Mouse (Mus musculus) thymus, adult 2 months (tissue): ENCODE measurements at regions not wholly inside any gene's neighbourhood (a gene's known extent, or its start where the extent isn't known, plus 50 kb on each side); places are given as distances from the start of the nearest gene placed in this dataset.
A peak's percentile ranks its signal among the peaks of the same experiment; 100 is the strongest.

Experiments used
- DNase-seq: peaks from one replicate; pipeline ENCODE4 v3.0.0; 2021
- H3K27ac ChIP-seq: fragments of 200-500 bp; 2 replicates; pipeline ENCODE4 v1.5.1; 2012; ENCODE audit warnings: low read length, control low read depth; ENCODE audit not compliant: control insufficient read depth, insufficient read depth
- H3K27me3 ChIP-seq: fragments of 200-500 bp; 2 replicates; pipeline ENCODE4 v1.6.1; 2012; ENCODE audit warnings: mild to moderate bottlenecking, low read length, moderate library complexity, mixed read lengths; ENCODE audit not compliant: control insufficient read depth, insufficient read depth
- H3K36me3 ChIP-seq: fragments of 200-500 bp; 2 replicates; pipeline ENCODE4 v1.6.1; 2012; ENCODE audit warnings: mild to moderate bottlenecking, low read length, moderate library complexity; ENCODE audit not compliant: control insufficient read depth, insufficient read depth
- H3K4me1 ChIP-seq: fragments of 200-500 bp; replicated peaks from 2 replicates; pipeline ENCODE4 v1.6.1; 2012; ENCODE audit warnings: low read length; ENCODE audit not compliant: control insufficient read depth, insufficient read depth
- H3K4me3 ChIP-seq: fragments of 200-500 bp; 2 replicates; pipeline ENCODE4 v1.5.1; 2012; ENCODE audit warnings: mild to moderate bottlenecking, low read length, control low read depth, moderate library complexity; ENCODE audit not compliant: control insufficient read depth, insufficient read depth
- CTCF ChIP-seq: fragments of 200-500 bp; IDR thresholded peaks from 2 replicates; pipeline ENCODE4 v1.5.1; 2012; ENCODE audit warnings: mild to moderate bottlenecking, control low read depth, low read length, moderate library complexity, borderline replicate concordance; ENCODE audit not compliant: control insufficient read depth, poor library complexity, insufficient read depth; ENCODE audit errors: extremely low read depth
- POLR2A ChIP-seq: fragments of 200-500 bp; IDR thresholded peaks from 2 replicates; pipeline ENCODE4 v1.6.1; 2012; ENCODE audit warnings: mild to moderate bottlenecking, low read length, control low read depth, moderate library complexity; ENCODE audit not compliant: control insufficient read depth, poor library complexity, insufficient read depth; ENCODE audit errors: extremely low read depth
- WGBS: fragments of 180-500 bp; shearing (Covaris S2); methylation state at CpG from one replicate; pipeline ENCODE4 v1.1.7; 2018; 5-methylcytosine and 5-hydroxymethylcytosine counted together

DNA sequence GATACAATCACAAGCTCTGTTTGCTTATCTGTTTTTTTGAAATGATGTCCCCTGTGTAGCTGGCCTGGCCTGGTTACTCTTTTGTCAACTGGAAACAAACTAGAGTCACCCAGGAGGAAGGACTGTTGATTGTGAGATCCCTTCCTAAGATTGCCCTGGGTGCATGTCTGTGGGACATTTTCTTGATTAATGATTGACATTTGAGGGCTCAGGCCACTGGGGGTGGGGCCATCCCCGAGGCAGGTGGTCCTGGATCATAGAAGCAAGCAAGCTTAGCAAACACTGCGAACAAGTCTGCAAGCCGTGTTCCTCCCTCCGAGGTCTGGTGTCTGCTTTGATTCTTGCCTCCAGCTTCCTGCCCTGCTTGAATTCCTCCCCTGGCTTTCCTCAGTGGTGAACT is 84.4 kb upstream of the Eomes start:
- Histone ChIP-seq H3K4me1 (peaks cover 49% of the 10 kb centered on the region), H3K4me3 (no peak overlapping the region), H3K27me3 (no peaks in the 10 kb centered on the region), H3K36me3 (no peaks in the 10 kb centered on the region), H3K27ac (no peak overlapping the region)
- DNase-seq = no peak
- no peak for TF ChIP-seq POLR2A
- no peak for TF ChIP-seq CTCF
- 19% methylated on average over 4 of the region's 4 CpGs for WGBS

DNA sequence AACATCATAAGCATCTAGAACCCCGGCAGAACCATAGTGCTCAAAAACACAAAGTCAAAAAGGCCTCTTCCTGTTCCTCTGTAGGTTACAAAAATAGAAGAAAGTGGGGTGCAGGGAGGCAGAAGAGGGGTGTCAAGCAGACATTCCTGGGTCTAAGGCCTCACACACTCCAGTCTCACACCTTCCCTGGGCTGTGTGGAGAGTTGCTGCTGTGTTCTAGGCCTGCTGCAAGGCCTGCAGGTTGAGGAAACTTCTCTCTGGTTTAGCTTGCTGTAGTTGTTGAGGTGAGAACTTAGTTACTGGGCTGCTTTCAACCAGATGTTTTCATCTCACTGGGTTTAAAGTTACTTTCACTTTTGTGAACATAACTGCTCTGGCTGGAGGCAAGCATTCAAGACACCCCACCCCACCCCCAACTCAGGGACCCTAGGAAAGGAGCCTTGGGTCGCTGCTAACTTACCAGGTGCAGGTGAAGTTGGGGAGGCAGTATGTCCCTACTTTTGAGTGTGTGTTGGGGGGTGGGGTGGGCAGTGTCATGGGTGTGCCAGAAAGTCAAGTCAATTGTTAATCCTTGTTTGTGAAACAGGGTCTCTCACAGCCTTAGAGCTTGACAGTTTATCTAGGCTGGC is 81.5 kb upstream of the Eomes start:
- WGBS = 7% methylated on average over 2 of the region's 2 CpGs
- peak; percentile 75 for DNase-seq
- Histone ChIP-seq H3K27ac (peak overlapping the region; percentile 98), H3K4me3 (peak overlapping the region; percentile 5; the same call in 1 of the 2 replicates), H3K4me1 (peaks cover 54% of the 10 kb centered on the region), H3K27me3 (no peaks in the 10 kb centered on the region), H3K36me3 (no peaks in the 10 kb centered on the region)
- no peak for TF ChIP-seq CTCF
- no peak for TF ChIP-seq POLR2A

GRCm38 (mm10) chr9:118400520-118400919 is 77.5 kb upstream of the Eomes start:
- peak; percentile 32 for DNase-seq
- TF ChIP-seq POLR2A (no peak), CTCF (no peak)
- Histone ChIP-seq H3K4me3 (no peak overlapping the region), H3K27me3 (no peaks in the 10 kb centered on the region), H3K36me3 (no peaks in the 10 kb centered on the region), H3K4me1 (peaks cover 54% of the 10 kb centered on the region), H3K27ac (peak overlapping the region; percentile 57)
- 11% methylated on average over 3 of the region's 3 CpGs for WGBS

DNA sequence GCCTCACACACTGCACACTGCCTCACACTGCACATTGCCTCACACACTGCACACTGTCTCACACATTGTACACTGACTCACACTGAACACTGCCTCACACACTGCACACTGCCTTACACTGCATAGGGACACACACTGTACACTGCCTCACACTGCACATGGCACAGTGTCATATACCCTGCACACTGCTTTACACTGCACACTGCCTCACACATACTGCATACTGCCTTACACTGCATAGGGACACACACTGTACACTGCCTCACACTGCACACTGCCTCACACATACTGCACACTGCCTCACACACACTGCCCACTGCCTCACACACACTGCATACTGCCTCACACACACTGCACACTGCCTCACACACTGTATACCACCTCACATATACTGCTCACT is 76.8 kb upstream of the Eomes start:
- H3K36me3 ChIP-seq = no peaks in the 10 kb centered on the region
- H3K4me1 ChIP-seq = peaks cover 52% of the 10 kb centered on the region
- H3K27ac ChIP-seq = peak overlapping the region; percentile 57; the same call in 1 of the 2 replicates
- TF ChIP-seq CTCF = no peak
- no peak for TF ChIP-seq POLR2A
- no peak for DNase-seq
- no peak overlapping the region for H3K4me3 ChIP-seq
- no peaks in the 10 kb centered on the region for H3K27me3 ChIP-seq

DNA sequence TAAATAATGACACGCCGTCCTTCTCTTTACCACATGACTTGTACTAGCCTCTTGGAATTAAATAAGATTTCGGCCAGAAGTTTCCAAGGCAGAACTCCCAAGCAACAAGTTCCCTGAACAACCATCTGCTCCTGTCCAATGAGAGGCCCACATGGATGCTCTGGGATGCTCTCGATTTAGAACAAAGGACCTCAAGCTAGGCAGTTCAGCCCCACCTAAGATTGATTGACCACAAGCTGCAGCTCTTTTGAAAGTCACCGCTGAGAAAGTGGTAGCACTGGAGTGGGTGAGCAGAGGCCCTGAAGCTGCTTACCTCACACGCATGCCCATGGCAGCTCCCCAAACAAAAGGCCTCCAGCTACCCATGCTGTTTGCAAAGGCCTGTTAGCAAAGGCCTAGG is 73.1 kb upstream of the Eomes start:
- no peak overlapping the region for H3K4me3 ChIP-seq
- 56% methylated on average over 6 of the region's 6 CpGs for WGBS
- no peaks in the 10 kb centered on the region for H3K36me3 ChIP-seq
- TF ChIP-seq CTCF (no peak), POLR2A (no peak)
- peaks cover 29% of the 10 kb centered on the region for H3K4me1 ChIP-seq
- H3K27ac ChIP-seq = peak overlapping the region; percentile 85
- no peak for DNase-seq
- H3K27me3 ChIP-seq = no peaks in the 10 kb centered on the region

- Histone ChIP-seq H3K27ac (no peak overlapping the region), H3K4me3 (no peak overlapping the region), H3K4me1 (peaks cover 19% of the 10 kb centered on the region), H3K27me3 (no peaks in the 10 kb centered on the region), H3K36me3 (no peaks in the 10 kb centered on the region)
- no peak for TF ChIP-seq CTCF
- no peak for DNase-seq
- 83% methylated on average over 9 of the region's 9 CpGs for WGBS
Measured at GRCm38 (mm10) chr9:118405926-118406518, 72.0 kb upstream of the Eomes start.

DNA sequence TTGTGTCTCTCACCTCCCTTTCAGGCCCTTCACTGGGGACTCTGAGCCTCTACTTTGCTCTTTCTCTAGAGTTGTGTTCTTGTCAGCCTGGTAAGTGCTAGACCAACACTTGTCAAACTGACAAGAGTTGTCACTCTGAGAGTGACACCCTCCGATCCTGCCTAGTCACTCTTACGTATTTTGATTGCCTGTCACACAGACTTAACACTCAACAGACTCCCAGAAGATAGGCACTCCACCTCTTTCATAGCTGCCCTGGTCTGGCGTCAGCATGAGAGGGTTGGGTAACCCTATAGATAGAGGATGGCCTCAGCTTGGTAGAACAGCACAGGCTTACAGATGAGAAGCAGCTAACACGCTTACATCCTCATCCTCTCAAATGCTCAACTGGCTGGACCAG is 62.0 kb upstream of the Eomes start:
- TF ChIP-seq CTCF = no peak
- TF ChIP-seq POLR2A = no peak
- no peaks in the 10 kb centered on the region for H3K36me3 ChIP-seq
- no peak overlapping the region for H3K27ac ChIP-seq
- no peaks in the 10 kb centered on the region for H3K27me3 ChIP-seq
- WGBS = 89% methylated on average over 4 of the region's 4 CpGs
- H3K4me3 ChIP-seq = no peak overlapping the region
- DNase-seq = no peak
- no peaks in the 10 kb centered on the region; the same call in 1 of the 2 replicates for H3K4me1 ChIP-seq
